Mouse (Mus musculus) adrenal gland, postnatal 10 days (tissue): ENCODE measurements around the gene Pkhd1. TPM values are rescaled to one million over a fixed set of nuclear protein-coding genes. Genes with fewer than 3 reads are reported as not detected.

Experiments
- DNase-seq: peaks from one replicate; pipeline ENCODE4 v3.0.0; 2021; ENCODE audit warnings: mixed read lengths
- long read RNA-seq, 2 experiments: library from polyadenylated mRNA; stranded (forward); transcript quantifications; one replicate each; pipeline ENCODE4 v2.0.0; 2021
- total RNA-seq, 2 experiments: library from RNA; stranded (reverse); gene quantifications; 2 replicates each; pipeline ENCODE4 v1.2.3; 2021

Gene Pkhd1
- total RNA-seq: 1 to 10 TPM in 1 of 2 experiments, under 1 TPM in 1; 0.39 to 1.1 TPM
- long read RNA-seq, experiment 1, partial matches to known transcripts: 0 of 1 reads
- long read RNA-seq, experiment 1, other reads (novel, unspliced or antisense): 1 of 1 reads
- long read RNA-seq, experiment 2, partial matches to known transcripts: 1 of 1 reads
- long read RNA-seq, experiment 2, other reads (novel, unspliced or antisense): 0 of 1 reads

DNA sequence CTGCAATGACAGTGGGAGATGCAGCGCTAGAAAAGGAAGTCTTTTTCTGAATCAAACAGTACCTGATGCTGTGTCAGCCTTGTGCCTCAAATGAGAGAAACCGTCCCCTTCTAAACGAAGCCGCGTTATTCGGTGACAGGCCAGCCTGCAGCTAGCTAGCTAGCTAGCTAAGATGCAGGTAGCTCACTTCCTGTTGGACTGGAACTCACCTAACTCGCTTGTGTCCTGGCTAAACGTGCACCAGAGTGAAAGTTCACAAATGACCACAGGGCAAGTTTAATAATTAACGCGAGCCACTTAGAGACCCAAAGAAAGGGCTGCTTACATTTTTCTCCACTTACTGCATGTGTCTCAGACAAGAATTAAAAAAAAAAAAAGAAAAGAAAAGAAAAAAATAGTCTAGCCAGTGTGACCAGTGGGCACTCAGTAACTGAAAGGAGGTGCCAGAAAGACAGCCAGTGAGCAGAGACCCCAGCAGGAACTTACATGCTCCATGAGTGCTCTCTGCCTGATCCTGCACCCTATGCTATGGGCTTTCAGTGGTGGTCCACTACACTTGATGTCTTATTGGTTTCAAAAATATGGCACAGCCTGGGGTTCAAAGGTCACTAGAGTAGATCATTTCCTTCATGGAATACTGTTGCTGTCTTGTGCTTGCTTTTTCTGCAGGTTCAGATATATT lies at the start of gene Pkhd1:
Gene Pkhd1 (minus strand): TSS at position 216 of the 682 bp plus-strand sequence.
- DNase-seq: no peak

DNA sequence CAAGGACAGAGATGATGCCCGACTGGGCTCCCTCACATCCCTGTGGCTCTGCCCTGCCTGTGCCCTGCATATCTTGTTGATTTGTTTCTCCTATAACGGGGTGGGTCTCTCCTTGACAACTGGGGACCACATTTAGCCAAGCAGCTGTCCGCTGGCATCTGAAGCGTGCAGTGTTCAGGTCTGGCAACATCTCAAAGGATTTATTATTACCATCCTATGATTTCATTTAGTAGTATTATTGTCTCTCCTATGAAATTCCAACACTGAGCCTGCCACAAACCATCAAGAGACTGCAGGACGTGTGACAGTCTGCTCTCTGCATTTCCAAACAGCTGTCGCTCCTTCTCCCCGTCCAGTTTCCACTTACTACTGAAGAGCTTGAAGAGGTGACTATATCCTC lies 49.7 kb upstream of the Pkhd1 start:
- DNase-seq: no peak

DNA sequence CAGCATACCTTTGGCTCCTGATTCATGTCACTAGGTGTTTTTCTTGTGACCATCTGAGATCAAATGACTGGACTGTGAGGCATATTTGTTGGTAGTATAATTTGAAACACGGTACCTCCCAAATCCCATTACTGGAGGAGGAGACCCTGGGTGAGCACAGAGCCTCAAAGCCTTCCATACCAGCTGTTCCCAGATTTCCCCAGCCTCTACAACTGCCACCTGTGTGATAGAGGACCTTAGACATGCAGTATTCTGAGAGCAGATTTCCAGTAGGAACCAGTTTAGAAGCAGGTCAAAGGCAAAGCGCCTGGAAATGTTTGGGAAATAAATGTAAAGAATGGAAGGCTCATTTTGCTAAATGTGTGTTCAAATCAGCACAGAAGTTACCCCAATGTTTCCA lies 48.4 kb upstream of the Pkhd1 start:
- no peak for DNase-seq

DNA sequence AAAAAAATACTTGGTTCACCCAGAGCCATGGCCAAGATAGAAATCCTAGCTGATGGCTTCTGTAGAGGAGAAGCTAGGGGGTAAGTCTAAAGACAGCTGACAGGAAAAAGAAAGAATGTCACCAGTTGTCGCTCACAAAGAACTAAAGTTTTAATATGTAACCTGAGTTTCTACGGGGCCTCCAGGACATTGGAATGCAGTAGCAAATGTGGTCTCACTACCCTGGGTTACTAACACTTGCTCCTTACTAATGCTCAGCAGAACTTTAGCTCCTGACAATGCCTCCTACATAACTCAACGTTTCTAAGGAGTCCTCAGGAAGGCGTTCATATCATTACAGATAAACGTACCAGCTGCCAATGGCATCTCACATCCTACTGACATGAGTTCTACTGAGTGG lies 37.2 kb upstream of the Pkhd1 start:
- no peak for DNase-seq

DNA sequence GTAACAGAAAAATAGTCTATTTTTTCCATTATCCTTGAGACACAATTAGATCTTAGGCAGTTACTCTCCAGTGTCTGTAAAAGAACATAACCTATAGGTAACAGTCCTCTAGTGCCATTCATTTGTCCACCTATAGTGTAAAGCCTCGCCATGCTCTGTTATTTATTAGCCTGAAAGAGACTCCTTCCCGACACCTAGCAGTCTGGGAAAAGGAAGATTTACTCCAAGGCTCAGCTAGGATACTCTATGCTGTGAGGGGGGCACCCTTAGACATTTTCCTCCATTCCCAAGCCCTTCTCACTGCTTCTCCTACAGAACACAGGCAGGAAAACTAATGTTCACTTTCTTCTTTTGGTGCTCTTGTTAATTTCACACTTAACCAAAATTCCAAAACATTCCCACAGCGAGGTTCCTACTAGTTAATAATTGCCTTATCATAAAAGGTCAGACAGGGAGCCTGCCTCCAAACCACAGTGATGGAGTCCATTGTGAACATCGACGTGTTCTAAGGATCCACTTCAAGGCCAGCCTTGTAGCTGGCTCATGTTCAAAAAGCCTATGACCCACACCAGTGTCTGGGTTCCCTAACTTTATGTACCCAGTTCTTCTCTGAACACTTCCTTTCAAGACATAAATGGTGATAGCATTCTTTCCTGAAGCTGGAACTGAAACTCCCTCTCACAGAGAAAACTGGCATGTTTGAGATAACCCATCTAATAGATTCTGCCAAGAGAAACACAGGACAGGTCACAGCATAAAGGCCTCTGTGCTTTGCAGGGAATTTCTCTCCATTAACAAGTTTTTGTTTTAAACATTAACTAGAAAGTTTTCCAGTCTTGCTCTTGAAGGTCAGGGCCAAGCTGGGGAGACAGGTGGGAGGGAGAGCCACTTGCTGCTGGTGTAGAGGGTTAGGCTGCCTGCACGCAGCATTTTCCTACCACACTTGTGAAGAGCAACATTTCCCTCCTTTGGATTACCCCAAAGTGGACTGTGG lies 35.9 kb upstream of the Pkhd1 start:
- DNase-seq: no peak

DNA sequence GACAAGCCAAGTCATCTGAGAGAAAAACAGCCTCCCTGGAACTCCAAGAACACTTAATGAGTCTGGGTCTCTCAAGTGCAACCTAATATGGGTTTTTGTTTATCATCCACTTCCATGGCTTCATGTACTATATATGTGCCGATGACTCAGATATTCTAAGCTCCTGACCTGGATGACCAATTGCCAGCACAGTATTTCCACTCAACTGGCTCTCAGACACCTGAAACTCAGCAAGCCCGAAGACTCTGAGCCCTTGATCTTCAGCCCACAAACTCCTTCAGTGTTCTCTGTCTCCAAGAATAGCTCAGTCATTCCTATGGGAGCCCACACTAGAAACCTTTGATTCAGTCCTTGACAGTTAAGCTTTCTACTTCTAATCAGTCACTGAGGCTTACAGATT lies 17.0 kb upstream of the Pkhd1 start:
- DNase-seq: no peak

DNA sequence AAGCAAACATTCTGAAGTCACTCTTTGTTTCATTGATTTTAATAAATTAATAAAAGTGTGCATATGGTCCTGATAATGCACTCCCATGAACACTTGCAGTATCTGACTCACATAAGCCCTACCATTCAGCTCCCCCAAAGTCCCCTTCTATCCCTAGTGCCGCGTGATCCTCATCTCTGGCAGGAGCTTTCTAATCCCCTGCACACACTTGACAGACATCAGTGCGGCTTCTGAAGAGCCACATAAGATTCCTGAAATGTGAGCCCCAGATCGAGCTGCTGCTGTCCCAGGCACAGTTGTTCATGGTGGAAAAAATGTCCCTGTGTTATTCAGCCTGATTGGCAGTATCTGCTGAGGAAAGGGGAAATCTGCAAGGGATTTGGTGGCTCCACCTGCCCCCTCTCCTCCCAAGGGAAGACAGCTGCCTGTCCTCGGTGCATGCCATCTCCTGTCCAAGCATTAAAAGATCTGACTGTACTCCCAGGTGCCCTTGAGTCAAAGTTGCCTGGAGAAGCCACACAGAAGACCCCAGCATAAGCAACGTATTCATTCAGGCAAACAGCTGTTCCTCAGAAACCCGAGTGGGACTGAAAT lies 15.5 kb upstream of the Pkhd1 start:
- no peak for DNase-seq

DNA sequence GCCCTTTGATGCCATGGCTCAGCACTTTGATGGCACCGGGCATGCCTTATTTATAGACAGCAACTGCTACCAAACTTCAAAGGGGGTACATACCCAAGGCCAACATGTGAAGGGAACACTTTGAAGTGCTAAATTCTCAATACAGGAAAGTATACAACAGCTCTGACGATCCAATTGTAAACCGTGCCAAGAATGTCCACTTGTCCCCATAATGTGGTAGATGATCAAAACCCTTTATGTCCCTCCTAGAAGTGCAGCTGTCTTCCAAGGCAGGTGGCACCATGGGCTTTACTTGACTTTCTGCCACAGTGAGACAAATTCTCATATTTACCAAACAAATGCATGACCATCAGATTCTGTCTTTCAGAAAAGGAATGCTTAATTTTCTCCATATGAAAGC lies 6.7 kb upstream of the Pkhd1 start:
- DNase-seq: peak; percentile 7

DNA sequence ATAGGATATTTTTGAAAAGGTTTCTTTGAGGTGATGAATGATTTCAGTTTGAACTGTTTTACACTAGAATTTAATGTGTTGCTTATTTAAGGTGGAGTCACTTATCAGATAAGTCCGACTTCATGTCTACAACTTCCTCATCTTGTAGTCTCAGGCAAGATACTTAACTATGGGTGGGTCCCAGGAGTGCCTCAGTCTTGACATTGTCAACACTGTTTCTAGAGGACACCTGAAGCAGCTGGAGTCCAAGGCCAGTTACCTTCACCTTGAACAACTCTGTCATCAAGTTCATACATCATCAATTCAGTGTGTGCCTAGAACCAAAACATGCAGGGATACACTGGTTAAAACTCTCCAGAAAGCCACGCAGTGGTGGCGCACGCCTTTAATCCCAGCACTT lies 5.5 kb upstream of the Pkhd1 start:
- DNase-seq: no peak

DNA sequence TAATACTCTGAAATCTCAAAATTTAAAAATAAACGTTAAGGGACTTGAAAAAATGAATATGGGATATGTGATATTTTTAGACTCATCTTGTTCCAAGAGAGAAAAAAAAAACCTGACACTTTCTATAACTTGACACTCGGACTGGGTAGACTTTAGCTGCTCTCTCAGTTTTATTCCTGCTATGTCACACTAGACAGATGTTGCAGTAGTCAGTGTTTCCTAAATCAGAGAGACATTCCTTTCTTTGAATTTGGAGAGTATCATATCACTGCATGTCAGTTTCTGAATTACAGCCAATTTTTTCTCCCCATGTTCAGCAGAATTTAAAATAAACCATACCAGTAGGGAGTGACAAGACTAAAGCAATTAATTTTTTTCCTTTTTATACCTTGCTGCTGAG lies 2.7 kb upstream of the Pkhd1 start:
- no peak for DNase-seq

DNA sequence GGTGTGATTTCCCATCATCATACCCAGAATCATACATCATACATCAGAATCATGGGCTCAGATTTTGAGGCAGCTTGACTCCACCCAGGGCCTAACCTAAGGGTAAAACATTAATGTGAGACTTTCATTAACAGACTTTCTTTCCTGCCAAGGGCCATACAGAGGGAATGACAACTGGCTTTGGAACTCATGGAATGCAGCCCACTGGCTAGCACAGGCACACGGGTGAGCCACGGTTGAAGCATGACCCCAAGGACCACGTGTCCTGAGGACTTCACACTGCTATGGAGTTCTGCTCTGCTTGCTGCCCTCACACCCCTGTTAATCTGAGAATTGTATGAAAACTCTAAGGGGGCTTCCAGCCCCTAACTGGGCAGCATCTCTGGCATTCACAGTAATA lies 1.5 kb upstream of the Pkhd1 start:
- DNase-seq: no peak

DNA sequence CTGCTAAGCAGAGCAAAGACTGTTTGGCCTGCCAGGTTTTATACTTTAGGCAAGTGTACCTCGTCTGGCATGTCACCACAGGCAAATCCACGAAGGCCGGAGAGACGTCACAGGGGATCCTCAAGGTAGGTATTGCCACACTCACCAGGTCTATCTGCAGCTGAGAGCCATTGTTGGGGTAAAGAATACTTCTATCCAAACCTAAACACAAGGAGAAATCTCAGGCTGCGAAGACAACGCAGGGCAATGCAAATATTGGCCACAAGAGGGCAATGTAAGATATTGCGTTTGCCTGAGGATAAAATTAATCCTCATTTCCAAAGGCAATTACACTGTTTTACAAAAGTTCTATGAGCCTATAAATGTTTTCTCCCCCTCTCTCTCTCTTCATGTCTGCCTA lies 5.2 kb downstream of the Pkhd1 start:
- peak; percentile 51 for DNase-seq

DNA sequence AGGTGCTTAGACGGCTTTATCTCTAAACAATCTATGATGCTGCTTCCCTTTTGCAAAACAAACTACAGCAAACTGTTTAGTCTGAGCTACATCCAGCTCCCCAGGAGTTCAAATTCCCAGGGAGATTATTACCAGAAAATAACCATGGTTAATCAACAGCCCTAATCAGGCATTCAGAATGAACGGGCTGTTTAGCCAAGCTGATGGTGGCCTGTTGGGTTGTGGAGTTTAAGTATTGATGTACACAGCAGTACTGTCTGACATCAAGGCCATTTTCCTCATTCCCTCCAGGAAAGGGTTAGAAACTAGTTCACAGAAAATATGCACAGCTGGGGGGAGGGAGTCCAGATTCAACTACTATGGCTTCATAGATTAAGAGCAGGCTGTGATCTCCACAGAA lies 12.4 kb downstream of the Pkhd1 start:
- DNase-seq: no peak

DNA sequence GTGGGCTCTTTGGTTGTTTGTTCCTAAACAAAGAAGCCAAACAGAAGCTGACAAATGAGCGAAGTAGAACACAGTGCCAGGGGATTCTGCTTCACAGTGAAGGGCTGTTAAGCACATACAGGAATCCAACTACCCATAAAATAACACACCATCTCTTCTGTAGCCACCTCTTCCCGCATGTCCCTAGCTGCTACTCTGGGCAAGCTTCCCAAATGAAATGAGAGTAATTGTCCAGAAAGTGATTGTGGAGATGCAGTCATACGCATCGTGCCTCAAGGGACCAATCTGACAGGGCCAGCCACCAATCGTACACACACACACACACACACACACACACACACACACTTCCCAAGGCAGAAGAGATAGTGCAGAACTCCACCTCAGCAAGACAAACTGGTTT lies 27.4 kb downstream of the Pkhd1 start:
- DNase-seq: no peak

DNA sequence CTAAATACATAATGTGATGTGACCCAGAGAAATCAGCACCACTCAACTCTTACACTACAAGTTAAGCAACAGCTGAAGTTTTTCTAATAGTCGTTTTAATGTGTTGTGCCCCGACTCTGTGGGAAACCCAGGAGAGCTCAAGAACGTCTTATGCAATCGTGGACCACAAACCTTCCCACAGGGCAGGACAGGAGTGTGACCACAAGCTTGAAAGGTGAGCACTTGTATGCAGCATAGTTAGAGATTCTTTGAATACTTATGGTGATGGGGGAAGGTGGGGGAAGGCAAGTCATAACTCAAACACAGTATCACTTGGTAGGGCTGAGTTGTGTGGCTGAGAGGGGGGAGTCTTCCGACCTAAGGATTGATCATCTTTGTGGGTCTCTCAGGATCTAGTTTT lies 46.4 kb downstream of the Pkhd1 start:
- no peak for DNase-seq

DNA sequence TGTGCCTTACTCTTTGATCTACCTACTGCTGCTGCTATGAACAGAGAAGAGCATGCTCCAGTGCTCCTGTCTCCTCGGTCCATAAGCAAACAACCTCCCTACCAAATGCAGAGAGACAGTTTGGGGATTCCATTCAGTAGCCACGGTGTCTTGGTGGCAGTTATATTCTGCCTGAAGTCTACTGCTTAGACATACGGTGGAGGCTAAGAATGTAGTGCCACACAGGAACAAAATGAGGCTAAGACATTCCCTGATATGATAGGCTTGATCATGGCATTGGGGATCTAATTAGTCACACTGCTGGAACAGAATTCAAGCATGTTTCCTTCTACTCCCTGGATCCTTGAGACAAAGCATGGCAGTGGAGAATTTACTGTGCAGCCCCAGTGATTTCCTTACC lies 48.4 kb downstream of the Pkhd1 start:
- DNase-seq: no peak

DNA sequence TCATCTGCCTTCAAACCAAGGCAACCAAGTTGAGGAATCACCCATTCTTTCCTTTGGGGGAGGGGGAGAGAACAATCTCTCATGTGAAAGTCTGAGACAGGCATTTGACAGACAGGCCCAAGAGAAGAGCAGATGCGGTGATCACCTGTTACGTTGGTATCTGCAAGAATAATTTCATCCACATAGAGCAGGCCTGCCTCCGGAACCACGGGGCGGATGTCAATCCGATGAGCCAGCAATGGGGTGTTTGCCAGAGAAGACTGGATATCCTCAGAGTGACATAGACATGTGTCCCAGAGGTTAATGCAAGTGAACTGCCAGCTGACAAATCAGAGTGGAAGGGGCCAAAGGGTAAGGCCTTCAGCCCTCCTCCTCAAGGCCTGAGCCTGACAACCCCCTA lies 59.4 kb downstream of the Pkhd1 start:
- no peak for DNase-seq

DNA sequence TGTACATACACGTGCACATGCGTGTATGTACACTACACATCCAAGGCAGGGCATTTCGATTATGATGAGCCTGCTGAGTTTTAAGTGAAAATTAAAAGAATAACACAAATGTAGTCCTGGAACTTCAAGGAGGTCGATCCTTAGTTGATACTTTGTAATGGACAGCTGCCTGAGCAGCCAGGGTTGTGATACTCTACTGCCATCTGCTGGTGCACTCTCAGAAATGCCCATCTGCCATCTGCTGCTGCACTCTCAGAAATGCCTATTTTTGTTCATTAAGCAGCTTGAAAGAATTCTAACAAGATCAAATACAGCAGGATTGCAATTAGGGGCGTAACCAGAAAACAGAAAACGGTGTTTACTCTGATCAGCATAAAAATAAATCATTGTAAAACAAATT lies 63.5 kb downstream of the Pkhd1 start:
- DNase-seq: peak; percentile 51

DNA sequence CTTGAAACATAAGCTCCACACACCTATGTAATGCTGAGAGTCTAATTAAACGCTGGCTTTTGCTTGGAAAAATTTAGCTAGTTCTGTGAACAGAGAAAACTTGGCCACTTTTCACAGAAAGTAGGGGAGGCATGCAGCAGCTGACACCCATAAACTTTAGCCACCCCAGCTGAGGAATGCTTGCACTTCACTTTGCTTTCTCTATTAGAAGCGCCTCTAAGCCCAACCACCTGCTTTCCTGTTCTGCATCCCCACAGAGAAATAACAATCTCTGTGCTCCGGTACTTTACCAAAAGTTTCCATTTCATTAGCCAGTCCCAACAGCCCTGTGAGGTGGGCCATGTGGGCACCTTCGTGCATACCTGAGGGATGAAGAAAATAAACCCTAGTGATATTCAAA lies 66.5 kb downstream of the Pkhd1 start:
- DNase-seq: no peak

DNA sequence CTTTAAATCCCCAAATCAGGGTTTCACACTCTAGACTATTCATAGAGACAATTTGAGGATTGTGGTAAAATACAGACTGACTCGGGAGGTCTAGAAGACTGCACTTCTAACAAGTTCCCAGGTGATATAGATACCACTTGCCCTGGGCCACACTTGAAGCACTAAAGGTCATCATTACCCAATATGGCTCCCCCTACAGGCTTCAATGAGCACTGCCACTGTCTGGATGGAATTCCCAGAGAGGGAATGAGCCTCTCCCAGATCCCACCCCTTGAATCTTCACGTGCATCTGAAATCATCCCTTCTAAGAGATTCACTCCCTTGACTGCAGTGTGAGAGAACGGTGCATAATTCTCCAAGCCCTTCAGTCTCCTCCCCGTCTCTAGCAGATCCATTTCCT lies 73.3 kb downstream of the Pkhd1 start:
- DNase-seq: no peak

DNA sequence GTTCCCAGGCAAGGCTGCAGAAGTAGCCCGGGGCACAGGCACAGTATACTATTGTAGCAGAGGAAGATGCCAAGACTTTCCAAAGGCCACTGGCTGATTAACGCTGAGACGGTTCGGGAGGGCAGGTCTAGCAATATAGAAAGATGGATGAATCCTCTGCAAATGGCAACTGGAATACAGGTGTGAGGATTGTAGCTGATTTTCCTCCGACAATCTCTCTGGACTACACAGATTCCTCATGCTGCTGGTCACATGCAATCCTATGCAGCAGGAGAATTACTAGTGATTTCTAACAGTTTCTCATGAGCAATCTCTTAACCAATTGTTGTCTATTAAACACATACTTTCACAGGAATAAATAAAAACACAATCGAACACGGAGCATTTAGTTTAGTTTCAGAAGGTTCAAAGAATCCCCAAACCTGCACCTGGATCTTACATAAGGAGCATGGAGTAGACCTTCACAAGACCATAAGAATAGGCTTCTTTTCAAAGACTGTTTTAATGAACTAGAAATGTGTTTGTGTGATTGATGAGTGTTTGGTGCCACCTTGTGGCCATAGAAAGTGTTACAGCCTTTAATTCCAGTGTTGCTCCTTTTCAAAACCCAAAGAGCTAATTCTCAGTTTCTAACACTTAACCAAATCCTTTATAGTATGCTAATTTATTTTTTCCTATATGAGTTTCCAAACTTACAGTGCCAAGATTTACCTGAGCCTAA lies 104.3 kb downstream of the Pkhd1 start:
- DNase-seq: peak; percentile 49

DNA sequence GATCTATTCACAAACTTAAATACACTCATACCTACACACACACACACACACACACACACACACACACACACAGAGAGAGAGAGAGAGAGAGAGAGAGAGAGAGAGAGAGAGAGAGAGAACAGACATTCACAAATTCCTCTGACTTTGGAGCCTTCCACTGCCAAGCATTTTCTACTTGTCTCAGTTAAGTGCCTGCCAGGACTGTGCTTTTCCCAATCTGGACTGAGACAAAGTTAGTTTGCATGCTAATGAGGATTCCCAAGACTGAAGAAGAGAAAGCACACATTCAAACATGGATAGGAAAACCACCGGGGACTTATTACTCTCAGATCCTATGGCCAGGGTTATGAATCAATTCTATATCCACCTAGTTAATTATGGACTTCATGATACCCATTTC lies 118.9 kb downstream of the Pkhd1 start:
- no peak for DNase-seq
